In genomic region chr2:117968731-117969130, GRCm38 (mm10) we compare ENCODE assay signal across 18 mouse cellular contexts.
"Had no signal": no experiment of that assay in that cellular context is flagged by ENCODE, and none has a peak within 500 bp of the region (broad histone marks: within the 10 kb centered on the region; RNA-seq: fewer than 3 reads in every experiment).

No protein-coding gene starts in this region.

- H3K4me3 ChIP-seq: liver, embryonic 13.5 days; liver, embryonic 15.5 days; midbrain, embryonic 10.5 days; midbrain, embryonic 13.5 days; midbrain, embryonic 15.5 days; myocyte; neural tube, embryonic 13.5 days; neural tube, embryonic 15.5 days; stomach, embryonic 15.5 days had no signal

- H3K4me2 ChIP-seq: liver, embryonic 13.5 days; liver, embryonic 15.5 days; lung, embryonic 14.5 days; midbrain, embryonic 13.5 days; midbrain, embryonic 15.5 days; neural tube, embryonic 13.5 days; neural tube, embryonic 15.5 days; stomach, embryonic 15.5 days had no signal

- H3K27ac ChIP-seq: liver, embryonic 13.5 days; liver, embryonic 15.5 days; midbrain, embryonic 10.5 days; midbrain, embryonic 13.5 days; midbrain, embryonic 15.5 days; neural tube, embryonic 13.5 days; neural tube, embryonic 15.5 days; stomach, embryonic 15.5 days; stomach, postnatal 0 days had no signal

- H3K27me3 ChIP-seq: liver, embryonic 13.5 days; liver, embryonic 15.5 days; midbrain, embryonic 13.5 days; midbrain, embryonic 15.5 days; neural tube, embryonic 13.5 days; neural tube, embryonic 15.5 days; stomach, embryonic 15.5 days had no signal

- H3K9me3 ChIP-seq: liver, embryonic 13.5 days; liver, embryonic 15.5 days; midbrain, embryonic 10.5 days; midbrain, embryonic 13.5 days; midbrain, embryonic 15.5 days; neural tube, embryonic 13.5 days; stomach, embryonic 15.5 days had no signal

- H3K4me1 ChIP-seq: liver, embryonic 13.5 days; liver, embryonic 15.5 days; midbrain, embryonic 10.5 days; midbrain, embryonic 13.5 days; midbrain, embryonic 15.5 days; neural tube, embryonic 13.5 days; neural tube, embryonic 15.5 days; stomach, embryonic 15.5 days had no signal

- DNase-seq: liver, embryonic 13.5 days; lung, adult 18-20 months; lung, embryonic 14.5 days; lung, postnatal 10 days; lung, postnatal 4 days; right cerebral cortex, postnatal 14 days; thymus, adult 18-20 months; thymus, postnatal 14 days; thymus, postnatal 36 days had no signal

- H3K9ac ChIP-seq: liver, embryonic 13.5 days; liver, embryonic 15.5 days; lung, embryonic 14.5 days; midbrain, embryonic 13.5 days; midbrain, embryonic 15.5 days; neural tube, embryonic 13.5 days; neural tube, embryonic 15.5 days; stomach, embryonic 15.5 days had no signal

- H3K36me3 ChIP-seq: liver, embryonic 13.5 days; liver, embryonic 15.5 days; midbrain, embryonic 10.5 days; midbrain, embryonic 13.5 days; midbrain, embryonic 15.5 days; neural tube, embryonic 13.5 days; neural tube, embryonic 15.5 days; stomach, embryonic 15.5 days had no signal

- ATAC-seq: midbrain, embryonic 13.5 days; midbrain, embryonic 15.5 days had no signal
